Mouse (Mus musculus) hindbrain, embryonic 15.5 days (tissue): ENCODE data around the gene Rps6kc1. TPM values are rescaled to one million over a fixed set of nuclear protein-coding genes. Genes with fewer than 3 reads are reported as not detected.

Experiments used
- ATAC-seq: fragments of 200-750 bp; cut with Nextera tagmentation; 2 replicates; pipeline ENCODE4 v1.8.0; 2017; ENCODE audit warnings: low read depth, moderate number of reproducible peaks, moderate TSS enrichment; ENCODE audit not compliant: low FRiP score
- H3K27ac ChIP-seq: fragments of 300-500 bp; sonication (generic); replicated peaks from 2 replicates; pipeline ENCODE4 v1.5.1; 2015; ENCODE audit warnings: mild to moderate bottlenecking, inconsistent platforms
- H3K27me3 ChIP-seq: fragments of 300-500 bp; sonication (generic); 2 replicates; pipeline ENCODE4 v1.6.1; 2015; ENCODE audit warnings: control low read depth, inconsistent platforms
- H3K36me3 ChIP-seq: fragments of 300-500 bp; sonication (generic); 2 replicates; pipeline ENCODE4 v1.6.1; 2015; ENCODE audit warnings: control low read depth, inconsistent platforms
- H3K4me1 ChIP-seq: fragments of 300-500 bp; sonication (generic); replicated peaks from 2 replicates; pipeline ENCODE4 v1.6.1; 2015; ENCODE audit warnings: control low read depth, inconsistent platforms
- H3K4me2 ChIP-seq: fragments of 300-500 bp; sonication (generic); 2 replicates; pipeline ENCODE4 v1.6.1; 2015; ENCODE audit warnings: moderate library complexity, mild to moderate bottlenecking, inconsistent platforms
- H3K4me3 ChIP-seq: fragments of 300-500 bp; sonication (generic); 2 replicates; pipeline ENCODE4 v1.5.1; 2015; ENCODE audit warnings: mild to moderate bottlenecking, inconsistent platforms
- H3K9ac ChIP-seq: fragments of 300-500 bp; sonication (generic); 2 replicates; pipeline ENCODE4 v1.6.1; 2015; ENCODE audit warnings: inconsistent platforms
- H3K9me3 ChIP-seq: fragments of 300-500 bp; sonication (generic); 2 replicates; pipeline ENCODE4 v1.6.1; 2016; ENCODE audit warnings: control low read depth, inconsistent platforms
- WGBS: fragments of 180-500 bp; shearing (Covaris S2); methylation state at CpG from one replicate; pipeline ENCODE4 v1.1.7; 2015; 5-methylcytosine and 5-hydroxymethylcytosine counted together
- polyA plus RNA-seq: library from polyadenylated mRNA; unstranded; fragments of >200 nt; fragmentation: Nextera tagmentation; extraction: Ambion mirVana; gene quantifications from 2 replicates; pipeline ENCODE4 v1.2.1, GENCODE M21; 2015

Gene Rps6kc1
- polyA plus RNA-seq, 1 experiment from 2014 or later: 30.4 TPM

DNA sequence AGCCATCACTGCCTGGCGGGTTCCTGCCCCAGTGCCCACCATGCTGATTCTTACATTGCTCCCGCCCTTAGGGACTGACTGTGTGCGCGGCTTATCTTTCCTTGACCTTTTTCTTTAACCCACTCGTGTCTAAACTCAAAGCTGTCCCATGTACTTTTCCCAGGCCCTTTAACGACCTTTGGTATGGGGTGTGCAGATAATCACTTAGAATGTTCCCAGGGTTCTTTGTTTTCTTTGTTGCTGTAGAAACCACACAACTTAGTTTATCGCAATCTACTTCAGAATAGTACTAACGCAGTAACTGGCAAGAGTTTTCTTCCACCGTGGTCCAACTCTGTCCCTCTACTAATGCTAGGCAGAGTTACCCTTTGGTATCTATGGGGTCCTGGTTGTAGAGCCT, 135.3 kb downstream of the Rps6kc1 start:
- Histone ChIP-seq H3K9ac (no peak overlapping the region), H3K36me3 (0 out of 2 replicates have a peak, but pooled peaks cover 6% of the 10 kb centered on the region), H3K4me1 (0 out of 2 replicates have a peak, but pooled peaks cover 5% of the 10 kb centered on the region), H3K27me3 (no peaks in the 10 kb centered on the region), H3K4me3 (no peak overlapping the region), H3K27ac (no peak overlapping the region), H3K4me2 (no peak overlapping the region), H3K9me3 (no peaks in the 10 kb centered on the region)
- 92% methylated on average over 9 of the region's 9 CpGs for WGBS
- ATAC-seq: no peak

DNA sequence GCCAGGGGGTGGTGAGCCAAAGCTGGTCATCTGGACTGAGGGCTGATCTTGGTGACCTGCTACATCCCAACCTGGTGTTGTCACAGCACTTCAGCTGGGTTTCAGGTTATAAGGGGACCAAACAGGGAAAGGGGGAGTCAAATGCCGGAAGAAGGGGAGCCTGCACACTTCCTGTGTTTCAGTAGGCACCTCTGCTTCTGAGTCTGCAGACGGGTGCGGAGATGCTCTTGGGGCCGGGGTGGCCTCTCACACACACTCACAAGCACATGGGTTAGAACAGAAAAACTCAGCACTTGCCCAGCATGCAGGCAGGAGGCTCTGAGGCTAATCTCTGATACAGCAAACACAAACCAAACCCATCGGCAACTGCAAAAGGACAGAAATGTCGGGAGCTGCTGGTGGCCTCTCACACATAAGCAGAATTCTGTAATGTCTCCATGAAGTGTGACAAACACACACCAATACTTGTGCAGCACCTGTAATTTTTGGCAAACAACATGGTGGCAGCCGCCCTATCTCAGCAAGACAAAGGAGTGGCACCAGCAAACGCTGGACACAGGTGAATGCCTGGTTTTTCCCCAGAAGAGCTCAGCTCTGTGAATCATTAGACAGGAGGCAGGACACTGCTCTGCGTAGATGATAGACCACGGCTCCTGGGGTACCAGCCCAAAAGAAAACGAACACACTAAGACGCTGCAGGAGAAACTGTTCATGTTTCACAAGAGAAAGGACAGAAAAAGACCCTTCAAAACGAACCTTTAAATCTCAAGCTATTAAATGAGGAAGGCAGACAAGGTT, 139.3 kb downstream of the Rps6kc1 start:
- Histone ChIP-seq H3K4me3 (no peak overlapping the region), H3K27ac (no peak overlapping the region), H3K9ac (no peak overlapping the region), H3K4me1 (0 out of 2 replicates have a peak, but pooled peaks cover 5% of the 10 kb centered on the region), H3K4me2 (no peak overlapping the region), H3K27me3 (no peaks in the 10 kb centered on the region), H3K9me3 (no peaks in the 10 kb centered on the region), H3K36me3 (0 out of 2 replicates have a peak, but pooled peaks cover 6% of the 10 kb centered on the region)
- 83% methylated on average over 13 of the region's 13 CpGs for WGBS
- no peak for ATAC-seq

DNA sequence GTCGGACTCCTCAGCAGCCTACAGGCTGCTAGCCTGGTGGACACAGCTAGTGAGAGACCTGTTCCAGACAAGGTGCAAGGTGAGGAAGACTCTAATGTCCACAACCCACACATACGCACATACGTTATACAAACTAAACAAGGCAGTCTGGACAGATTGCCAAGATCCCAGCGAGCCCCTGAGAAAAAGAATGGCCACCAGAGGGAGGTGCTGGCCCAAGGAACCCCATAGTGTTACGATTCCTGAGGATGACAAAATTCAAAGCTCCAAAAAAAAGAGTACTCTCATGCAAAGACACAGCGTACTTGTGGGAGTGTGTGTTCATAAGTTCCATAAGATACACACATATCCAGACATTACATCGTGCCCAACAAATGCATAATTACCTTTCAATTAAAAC, 141.8 kb downstream of the Rps6kc1 start:
- Histone ChIP-seq H3K4me1 (0 out of 2 replicates have a peak, but pooled peaks cover 5% of the 10 kb centered on the region), H3K9ac (no peak overlapping the region), H3K9me3 (no peaks in the 10 kb centered on the region), H3K36me3 (no peaks in the 10 kb centered on the region), H3K27me3 (no peaks in the 10 kb centered on the region), H3K4me2 (no peak overlapping the region), H3K27ac (no peak overlapping the region), H3K4me3 (no peak overlapping the region)
- no peak for ATAC-seq
- WGBS: 77% methylated on average over 7 of the region's 7 CpGs

DNA sequence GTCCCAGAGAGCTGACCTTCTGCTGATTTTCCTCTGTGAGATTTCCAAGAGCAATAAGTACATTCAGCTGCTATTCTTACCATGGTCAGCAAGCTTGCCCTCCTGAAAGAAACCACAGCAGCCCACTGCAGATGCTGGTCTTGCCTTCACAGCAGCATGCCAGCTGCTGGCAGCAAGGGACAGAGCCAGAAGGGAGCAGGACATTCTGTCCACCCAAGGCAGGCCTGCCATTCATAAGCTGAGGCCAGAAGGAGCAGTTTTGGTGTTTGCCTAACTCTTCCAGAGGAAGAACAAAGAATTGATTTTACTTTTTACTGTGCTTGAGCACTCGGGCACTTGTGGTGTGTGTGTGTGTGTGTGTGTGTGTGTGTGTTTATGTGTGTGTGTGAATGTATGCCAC, 143.3 kb downstream of the Rps6kc1 start:
- no peak for ATAC-seq
- Histone ChIP-seq H3K27ac (no peak overlapping the region), H3K4me3 (no peak overlapping the region), H3K9me3 (no peaks in the 10 kb centered on the region), H3K4me2 (no peak overlapping the region), H3K36me3 (no peaks in the 10 kb centered on the region), H3K9ac (no peak overlapping the region), H3K27me3 (no peaks in the 10 kb centered on the region), H3K4me1 (0 out of 2 replicates have a peak, but pooled peaks cover 5% of the 10 kb centered on the region)
- WGBS: 58% methylated on average over 1 of the region's 1 CpGs

DNA sequence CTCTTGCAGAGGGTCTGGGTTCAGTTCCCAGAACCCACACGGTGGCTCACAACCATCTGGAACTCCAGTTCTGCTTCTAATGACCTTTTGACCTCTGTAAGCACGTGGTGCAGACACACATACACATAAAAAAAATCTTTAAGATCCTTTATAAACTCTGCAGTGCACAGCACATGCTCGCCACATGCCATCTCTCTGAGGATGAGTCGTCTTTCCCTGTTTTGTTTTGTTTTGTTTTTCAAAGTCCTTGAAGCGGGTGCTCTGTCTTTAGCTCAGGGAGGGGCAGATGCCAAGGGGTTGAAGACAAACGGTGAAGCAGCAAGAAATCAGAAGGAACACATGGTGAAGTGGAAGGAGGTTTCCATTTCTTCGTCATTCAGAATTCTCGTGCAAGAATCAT, 143.9 kb downstream of the Rps6kc1 start:
- H3K9me3 ChIP-seq: no peaks in the 10 kb centered on the region
- no peaks in the 10 kb centered on the region for H3K36me3 ChIP-seq
- ATAC-seq: no peak
- no peak overlapping the region for H3K4me2 ChIP-seq
- H3K4me3 ChIP-seq: no peak overlapping the region
- no peak overlapping the region for H3K27ac ChIP-seq
- 0 out of 2 replicates have a peak, but pooled peaks cover 5% of the 10 kb centered on the region for H3K4me1 ChIP-seq
- H3K27me3 ChIP-seq: no peaks in the 10 kb centered on the region
- no peak overlapping the region for H3K9ac ChIP-seq
- 67% methylated on average over 8 of the region's 8 CpGs for WGBS

DNA sequence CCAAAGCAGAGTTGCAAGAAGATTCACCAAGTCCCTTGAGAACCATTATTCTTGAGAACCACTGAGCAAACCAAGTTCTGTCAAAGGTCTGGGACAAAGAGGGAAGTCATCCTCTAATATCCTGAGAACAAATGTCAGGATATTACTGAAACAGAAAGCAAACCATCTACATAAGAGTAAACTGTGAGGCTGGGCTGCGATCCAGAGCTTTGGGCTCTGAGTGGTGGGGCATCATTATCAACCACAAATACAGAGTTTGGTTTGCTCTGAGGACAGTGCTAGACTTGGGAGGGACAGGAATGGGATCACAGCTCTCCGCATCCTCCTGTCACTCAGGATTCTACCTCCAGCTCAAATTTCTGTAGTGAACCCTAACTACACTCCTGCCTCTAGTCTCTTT, 144.8 kb downstream of the Rps6kc1 start:
- H3K27me3 ChIP-seq: no peaks in the 10 kb centered on the region
- H3K4me3 ChIP-seq: no peak overlapping the region
- 95% methylated on average over 2 of the region's 2 CpGs for WGBS
- no peak overlapping the region for H3K27ac ChIP-seq
- H3K36me3 ChIP-seq: no peaks in the 10 kb centered on the region
- H3K4me1 ChIP-seq: 0 out of 2 replicates have a peak, but pooled peaks cover 2% of the 10 kb centered on the region
- H3K4me2 ChIP-seq: no peak overlapping the region
- no peak overlapping the region for H3K9ac ChIP-seq
- ATAC-seq: no peak
- no peaks in the 10 kb centered on the region for H3K9me3 ChIP-seq

DNA sequence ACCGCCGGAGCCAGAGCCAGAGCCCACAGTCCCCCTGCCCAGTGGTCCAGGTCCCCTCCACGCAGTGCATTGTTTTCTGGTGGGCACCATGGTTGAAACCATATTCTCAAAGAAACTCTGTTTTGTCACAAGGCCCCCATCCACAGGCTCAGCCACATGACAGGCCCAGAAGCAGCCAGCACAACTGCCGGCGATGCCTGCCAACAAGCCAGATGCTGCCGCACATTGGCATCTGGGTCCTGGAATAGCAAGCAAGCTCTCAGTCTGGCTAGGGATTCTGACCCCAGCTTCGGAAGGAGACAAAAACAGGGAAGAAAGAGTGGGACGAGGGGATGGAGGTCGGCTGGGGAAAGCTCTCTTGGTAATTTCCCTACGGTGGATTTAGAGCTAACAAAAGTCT, 147.8 kb downstream of the Rps6kc1 start:
- H3K9ac ChIP-seq: no peak overlapping the region
- ATAC-seq: no peak
- no peaks in the 10 kb centered on the region for H3K4me1 ChIP-seq
- no peaks in the 10 kb centered on the region for H3K36me3 ChIP-seq
- peak overlapping the region; percentile 40 for H3K27ac ChIP-seq
- no peak overlapping the region for H3K4me2 ChIP-seq
- no peak overlapping the region for H3K4me3 ChIP-seq
- WGBS: 68% methylated on average over 10 of the region's 10 CpGs
- no peaks in the 10 kb centered on the region for H3K27me3 ChIP-seq
- no peaks in the 10 kb centered on the region for H3K9me3 ChIP-seq

DNA sequence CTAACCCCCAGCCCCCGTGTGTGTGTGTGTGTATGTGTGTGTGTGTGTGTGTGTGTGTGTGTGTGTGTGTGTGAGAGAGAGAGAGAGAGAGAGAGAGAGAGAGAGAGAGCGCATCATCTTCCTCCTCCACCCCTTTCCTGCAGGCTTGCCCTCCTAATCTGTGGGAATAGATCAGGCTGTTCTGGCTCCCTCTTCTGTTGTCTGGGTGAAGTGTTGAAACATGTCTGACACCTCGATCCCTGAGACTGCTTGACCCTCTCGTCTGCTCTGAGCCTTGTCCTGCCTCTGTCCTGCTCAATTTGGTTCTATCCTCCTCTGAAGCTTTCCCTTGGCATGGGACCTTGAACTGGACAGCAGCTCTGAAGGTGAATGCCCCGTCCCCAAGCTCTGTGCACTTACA, 149.8 kb downstream of the Rps6kc1 start:
- ATAC-seq: no peak
- Histone ChIP-seq H3K4me1 (no peaks in the 10 kb centered on the region), H3K27ac (no peak overlapping the region), H3K4me2 (no peak overlapping the region), H3K9me3 (no peaks in the 10 kb centered on the region), H3K36me3 (no peaks in the 10 kb centered on the region), H3K4me3 (no peak overlapping the region), H3K9ac (no peak overlapping the region), H3K27me3 (no peaks in the 10 kb centered on the region)
- WGBS: 48% methylated on average over 5 of the region's 5 CpGs

DNA sequence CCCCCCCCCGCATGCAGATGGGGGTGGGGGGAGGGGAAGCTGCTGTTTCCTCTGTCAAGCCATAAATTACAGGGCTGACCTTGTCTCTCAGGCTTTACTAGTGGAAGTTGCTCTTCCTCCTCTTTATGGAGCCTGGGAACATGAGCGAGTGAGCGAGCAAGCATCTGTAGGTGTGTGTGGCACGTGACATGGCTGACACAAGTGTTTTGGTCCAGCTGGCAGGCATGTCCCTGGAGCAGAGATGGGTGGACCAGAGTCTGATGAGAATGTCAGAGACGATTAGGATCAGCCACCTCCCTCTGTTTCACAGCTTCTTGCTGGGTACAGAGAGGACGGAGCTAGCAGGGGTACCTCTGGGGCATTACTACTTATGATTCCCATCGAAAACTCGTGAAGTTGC, 153.7 kb downstream of the Rps6kc1 start:
- Histone ChIP-seq H3K4me3 (no peak overlapping the region), H3K27ac (no peak overlapping the region), H3K9ac (no peak overlapping the region), H3K4me1 (no peaks in the 10 kb centered on the region), H3K9me3 (no peaks in the 10 kb centered on the region), H3K4me2 (no peak overlapping the region), H3K36me3 (no peaks in the 10 kb centered on the region), H3K27me3 (no peaks in the 10 kb centered on the region)
- no peak for ATAC-seq
- WGBS: 59% methylated on average over 8 of the region's 8 CpGs

DNA sequence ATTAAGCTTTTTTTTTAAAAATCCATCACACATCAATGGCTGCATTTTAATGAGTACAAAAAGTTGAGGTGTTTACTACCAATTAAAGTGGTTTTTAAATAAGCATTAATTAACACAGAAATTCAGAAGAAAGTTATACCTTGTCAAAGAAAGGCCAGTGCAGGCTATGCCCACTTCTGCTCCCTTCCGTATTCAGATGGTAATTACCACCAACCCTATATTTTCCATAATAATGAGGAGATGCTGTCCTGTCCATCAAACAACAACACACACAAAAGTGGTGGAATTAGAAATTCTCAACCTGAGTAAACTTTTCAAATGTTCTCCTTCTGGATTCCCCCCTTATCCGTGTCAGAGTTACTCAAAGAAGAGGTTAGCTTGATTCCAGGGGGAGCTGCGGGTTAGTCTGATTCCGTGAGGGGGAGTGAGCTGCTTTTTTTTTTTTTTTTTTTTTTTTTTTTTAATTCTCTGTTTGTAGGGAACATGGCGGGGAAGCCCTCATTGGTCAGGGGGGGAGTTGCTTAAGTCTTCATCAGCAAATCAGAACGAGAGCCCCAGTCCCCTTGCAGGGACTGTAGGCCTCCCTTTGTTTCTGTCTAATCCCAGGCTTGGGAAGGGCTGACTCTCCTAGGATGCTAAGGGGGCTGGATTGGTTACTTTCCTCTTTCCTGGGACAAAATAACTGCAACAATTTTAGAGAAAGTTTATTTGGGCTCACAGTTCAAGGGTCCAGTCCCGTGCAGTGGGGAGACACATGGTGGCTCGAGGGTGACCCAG, 159.6 kb downstream of the Rps6kc1 start:
- H3K9me3 ChIP-seq: no peaks in the 10 kb centered on the region
- H3K9ac ChIP-seq: no peak overlapping the region
- no peak for ATAC-seq
- no peak overlapping the region for H3K4me3 ChIP-seq
- H3K4me1 ChIP-seq: no peaks in the 10 kb centered on the region
- WGBS: 40% methylated on average over 8 of the region's 8 CpGs
- H3K27ac ChIP-seq: no peak overlapping the region
- H3K27me3 ChIP-seq: no peaks in the 10 kb centered on the region
- H3K36me3 ChIP-seq: no peaks in the 10 kb centered on the region
- H3K4me2 ChIP-seq: no peak overlapping the region

DNA sequence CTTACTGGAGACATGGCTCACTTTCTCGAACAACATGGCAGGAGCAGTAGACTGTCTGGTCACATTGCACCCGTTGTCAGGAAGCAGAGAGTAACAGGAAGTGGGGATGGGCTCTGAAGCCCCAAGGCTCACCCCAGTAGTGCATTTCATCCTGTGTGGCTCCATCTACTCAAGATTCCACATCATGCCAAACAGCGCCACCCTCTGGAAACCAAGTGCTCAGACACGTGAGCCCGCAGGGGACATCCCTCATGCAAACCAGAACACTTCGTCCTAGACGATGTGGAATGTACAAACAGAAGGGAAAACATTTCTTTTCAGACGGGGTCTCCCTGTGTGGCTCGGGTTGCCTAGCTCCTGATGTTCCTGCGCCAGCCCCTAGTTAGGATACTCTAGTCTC, 162.6 kb downstream of the Rps6kc1 start:
- no peaks in the 10 kb centered on the region for H3K36me3 ChIP-seq
- H3K9me3 ChIP-seq: no peaks in the 10 kb centered on the region
- no peak overlapping the region for H3K9ac ChIP-seq
- H3K4me3 ChIP-seq: no peak overlapping the region
- no peak overlapping the region for H3K4me2 ChIP-seq
- H3K27me3 ChIP-seq: no peaks in the 10 kb centered on the region
- no peak overlapping the region for H3K27ac ChIP-seq
- ATAC-seq: no peak
- H3K4me1 ChIP-seq: no peaks in the 10 kb centered on the region
- WGBS: 91% methylated on average over 10 of the region's 10 CpGs

DNA sequence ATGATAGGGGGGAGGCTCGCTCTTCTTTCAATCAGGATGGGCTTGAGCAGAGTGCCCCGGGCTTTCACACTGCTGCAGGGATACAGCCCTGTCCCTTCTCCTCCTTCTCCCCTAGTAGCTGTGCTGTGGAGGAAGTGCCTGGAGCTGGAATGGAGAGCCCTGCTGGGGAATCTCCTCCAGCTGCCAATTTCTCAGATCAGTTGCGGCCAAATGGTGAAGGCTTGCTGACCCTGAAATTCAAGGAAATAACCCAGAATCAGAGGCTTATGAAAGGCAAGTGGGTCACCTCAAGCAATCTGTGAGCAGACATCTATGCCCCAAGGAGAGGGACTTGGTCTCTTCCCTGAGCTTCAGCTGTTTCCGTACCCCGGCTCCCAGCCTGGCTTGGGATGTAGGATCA, 170.1 kb downstream of the Rps6kc1 start:
- Histone ChIP-seq H3K9ac (no peak overlapping the region), H3K4me3 (no peak overlapping the region), H3K36me3 (no peaks in the 10 kb centered on the region), H3K4me1 (0 out of 2 replicates have a peak, but pooled peaks cover 5% of the 10 kb centered on the region), H3K27me3 (no peaks in the 10 kb centered on the region), H3K9me3 (no peaks in the 10 kb centered on the region), H3K27ac (no peak overlapping the region), H3K4me2 (no peak overlapping the region)
- ATAC-seq: no peak
- 80% methylated on average over 5 of the region's 5 CpGs for WGBS
